Mouse (Mus musculus) monocyte, adult 2 months (primary cell): ENCODE results near the gene Vars.
"Not testable (repeated sequence)": the region's sequence is repeated elsewhere in the genome, so short reads cannot be mapped to it uniquely, and the experiment has no call there.

Source experiments
- DNase-seq, 2 experiments: peaks; one replicate each; pipeline ENCODE4 v3.0.0; 2022; ENCODE audit warnings: low spot score in 2 of 2, low read depth in 1 of 2

Gene Vars

DNA sequence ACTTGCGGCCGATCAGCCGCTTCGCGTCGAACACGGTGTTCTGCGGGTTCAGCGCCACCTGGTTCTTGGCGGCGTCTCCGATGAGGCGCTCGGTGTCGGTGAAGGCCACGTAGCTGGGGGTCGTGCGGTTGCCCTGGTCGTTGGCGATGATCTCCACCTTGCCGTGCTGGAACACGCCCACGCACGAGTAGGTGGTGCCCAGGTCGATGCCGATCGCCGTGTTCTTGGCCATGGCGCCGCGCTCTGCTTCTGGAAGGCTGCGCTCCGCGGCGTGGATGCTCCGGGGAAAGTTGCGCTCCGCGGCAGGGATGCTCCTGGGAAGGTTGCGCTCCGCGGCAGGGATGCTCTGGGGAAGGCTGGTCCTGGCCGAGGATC is 29.1 kb upstream of the Vars start:
- DNase-seq: not testable (repeated sequence)

DNA sequence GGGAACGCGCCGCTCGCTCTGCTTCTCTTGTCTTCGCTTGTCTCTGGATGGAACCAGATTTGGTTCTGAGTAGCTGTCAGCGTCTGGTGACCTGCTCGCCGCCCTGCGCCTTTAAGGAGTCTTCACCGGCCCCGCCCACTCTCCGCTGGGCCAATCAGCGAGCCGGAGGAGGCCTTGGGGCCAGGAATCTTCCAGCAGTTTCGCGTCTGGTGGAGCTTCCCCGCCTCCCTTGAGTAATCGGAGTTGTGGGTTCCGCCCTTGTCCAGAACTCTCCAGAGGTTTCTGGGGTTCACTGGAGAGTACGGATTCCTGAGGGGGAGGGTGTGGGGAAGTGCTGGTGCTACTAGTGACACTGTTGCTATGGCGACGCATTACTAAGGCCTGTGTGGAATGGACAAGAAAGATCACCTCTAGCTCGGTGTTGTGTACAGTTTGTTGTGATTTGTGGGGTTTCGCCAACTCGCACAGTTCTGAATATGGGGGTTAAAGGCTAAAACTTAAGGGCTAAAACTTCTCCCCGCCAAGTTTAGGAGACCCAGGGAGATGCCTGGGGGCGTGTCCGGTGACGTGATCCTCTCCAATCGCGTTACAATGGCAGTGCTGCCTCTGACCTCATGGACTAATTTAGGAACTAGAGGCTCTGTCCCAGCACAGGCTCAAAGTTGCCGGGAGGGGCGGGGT is 28.6 kb upstream of the Vars start, which contains the start of the genes Hspa1a and Hspa1l:
TSS of gene Hspa1a (minus strand) at position 88 of the 681 bp plus-strand sequence.
TSS of gene Hspa1l (plus strand) at position 635 of the 681 bp plus-strand sequence.
- peak; percentile 83 to 84 for DNase-seq

DNA sequence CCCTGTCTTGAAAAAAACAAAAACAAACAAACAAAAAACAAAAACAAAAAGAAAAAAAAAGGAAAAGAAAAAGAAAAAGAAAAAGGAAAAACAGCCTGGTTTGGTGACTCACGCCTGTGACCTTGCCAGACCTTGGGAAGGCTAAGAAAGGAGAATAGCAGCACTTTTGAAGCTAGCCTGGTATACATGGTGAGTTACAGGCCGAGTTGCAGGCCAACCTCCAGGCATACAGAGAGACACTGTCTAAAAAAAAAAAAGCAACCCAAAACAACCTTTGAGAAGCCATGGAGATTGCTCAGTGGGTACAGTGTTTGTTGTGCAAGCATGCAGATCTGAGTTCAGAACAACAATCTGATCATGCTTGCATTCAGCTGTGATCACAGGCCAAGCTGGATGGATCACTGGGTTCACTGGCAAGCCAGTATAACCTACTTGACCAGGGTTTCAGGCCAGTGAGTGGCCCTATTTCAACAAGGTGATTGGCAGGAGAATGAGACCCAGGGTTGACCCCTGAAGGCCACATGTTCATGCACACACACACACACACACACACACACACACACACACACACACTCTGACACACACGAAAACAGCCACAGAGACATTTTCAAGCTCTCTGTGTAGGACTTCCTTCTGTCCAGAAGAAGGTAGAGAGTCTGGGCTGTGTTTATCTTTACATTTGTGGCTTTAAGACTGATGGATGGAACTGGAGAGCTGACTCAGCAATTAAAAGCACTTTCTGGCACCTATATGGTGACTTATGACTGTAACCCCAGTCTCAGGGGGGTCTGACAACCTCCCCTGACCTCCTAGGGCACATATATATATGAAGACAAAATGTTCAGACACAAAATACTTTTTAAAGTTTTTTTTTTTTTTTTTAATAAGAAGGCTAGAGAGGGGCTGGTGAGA is 24.9 kb upstream of the Vars start:
- DNase-seq: no peak

DNA sequence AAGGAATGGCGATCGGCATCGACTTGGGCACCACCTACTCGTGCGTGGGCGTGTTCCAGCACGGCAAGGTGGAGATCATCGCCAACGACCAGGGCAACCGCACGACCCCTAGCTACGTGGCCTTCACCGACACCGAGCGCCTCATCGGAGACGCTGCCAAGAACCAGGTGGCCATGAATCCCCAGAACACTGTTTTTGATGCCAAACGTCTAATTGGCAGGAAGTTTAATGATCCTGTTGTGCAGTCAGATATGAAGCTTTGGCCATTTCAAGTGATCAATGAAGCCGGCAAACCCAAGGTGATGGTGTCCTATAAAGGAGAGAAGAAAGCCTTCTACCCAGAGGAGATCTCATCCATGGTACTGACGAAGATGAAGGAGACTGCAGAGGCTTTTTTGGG is 23.8 kb upstream of the Vars start:
- DNase-seq: no peak

- DNase-seq: no peak
These were observed 22.5 kb upstream of the Vars start for GRCm38 (mm10) chr17:34978239-34978638.

GRCm38 (mm10) chr17:34979631-34980030 is 21.2 kb upstream of the Vars start:
- DNase-seq: no peak

DNA sequence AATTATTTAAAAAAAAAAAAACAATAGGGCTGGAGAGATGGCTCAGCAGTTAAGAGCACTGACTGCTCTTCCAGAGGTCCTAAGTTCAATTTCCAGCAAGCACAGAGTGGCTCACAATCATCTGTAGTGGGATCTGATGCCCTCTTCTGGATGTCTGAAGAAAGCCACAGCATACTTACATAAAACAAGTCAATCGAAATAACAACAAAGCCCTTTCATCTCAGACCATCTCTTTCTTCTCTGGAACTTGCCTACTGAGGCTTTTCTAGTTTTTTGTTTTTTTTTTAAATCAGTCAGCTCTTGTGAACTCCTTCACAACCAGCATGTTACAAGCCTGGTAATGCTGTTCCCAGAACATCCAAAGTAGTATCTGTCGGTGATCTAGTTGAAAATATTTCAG is 20.1 kb upstream of the Vars start:
- no peak for DNase-seq

- peak; percentile 84 to 88 for DNase-seq
These were observed 19.1 kb upstream of the Vars start, which contains the start of gene Lsm2 for GRCm38 (mm10) chr17:34981690-34982180. Gene Lsm2 (plus strand): TSS chr17:34981862.

DNA sequence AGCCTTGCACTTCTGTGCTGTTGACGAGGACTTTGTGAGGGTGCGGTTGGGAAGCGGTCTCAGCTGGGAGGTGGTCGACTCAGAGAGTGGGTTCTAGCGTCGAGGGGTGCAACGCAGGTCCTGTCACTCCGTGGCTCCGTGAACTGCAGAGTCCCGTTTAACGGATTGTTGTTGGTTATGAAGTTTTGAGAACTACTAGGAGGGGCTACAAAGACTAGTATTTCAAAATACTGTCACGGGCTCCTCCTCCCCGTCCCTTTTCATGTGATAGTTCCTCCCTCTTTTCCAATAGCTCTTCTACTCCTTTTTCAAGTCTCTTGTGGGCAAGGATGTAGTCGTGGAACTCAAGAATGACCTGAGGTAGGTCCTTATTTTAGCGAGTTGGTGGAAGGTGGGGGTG is 18.5 kb upstream of the Vars start:
- DNase-seq: no peak

DNA sequence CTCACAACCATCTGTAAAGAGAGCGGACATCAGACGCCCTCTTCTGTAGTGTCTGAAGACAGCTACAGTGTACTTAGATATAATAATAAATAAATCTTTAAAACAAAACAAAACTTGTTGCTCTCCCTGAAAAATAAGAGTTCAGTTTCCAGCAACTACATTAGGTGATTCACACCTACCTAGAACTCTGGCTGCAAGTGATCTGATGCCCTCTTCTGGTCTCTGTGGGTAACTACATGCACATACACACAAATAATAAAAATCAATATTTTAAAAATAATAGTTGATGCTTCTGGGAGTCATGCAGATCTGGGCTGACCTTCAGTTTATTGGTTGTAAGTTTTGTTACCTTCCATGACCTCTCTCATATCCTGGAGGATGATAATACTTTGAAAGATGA is 16.6 kb upstream of the Vars start:
- no peak for DNase-seq

DNA sequence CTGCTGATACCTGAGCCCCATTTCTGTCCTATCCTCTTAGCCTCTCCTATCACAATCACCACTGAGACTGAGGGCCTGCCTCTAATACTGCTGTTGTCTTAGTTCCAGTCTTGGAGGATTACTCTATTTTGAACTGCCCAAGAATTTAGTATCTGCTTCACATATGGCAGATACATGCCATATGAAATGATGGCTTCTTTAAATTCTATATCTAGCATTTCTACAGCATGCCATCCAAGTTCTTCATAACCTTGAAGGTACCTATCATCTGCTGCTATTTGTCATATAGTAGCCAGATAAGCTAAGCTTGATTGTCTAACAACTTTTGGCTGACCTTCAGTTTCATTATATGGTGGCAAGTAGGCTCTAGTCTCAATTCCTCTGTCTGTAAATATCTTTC is 6.0 kb upstream of the Vars start:
- no peak for DNase-seq

DNA sequence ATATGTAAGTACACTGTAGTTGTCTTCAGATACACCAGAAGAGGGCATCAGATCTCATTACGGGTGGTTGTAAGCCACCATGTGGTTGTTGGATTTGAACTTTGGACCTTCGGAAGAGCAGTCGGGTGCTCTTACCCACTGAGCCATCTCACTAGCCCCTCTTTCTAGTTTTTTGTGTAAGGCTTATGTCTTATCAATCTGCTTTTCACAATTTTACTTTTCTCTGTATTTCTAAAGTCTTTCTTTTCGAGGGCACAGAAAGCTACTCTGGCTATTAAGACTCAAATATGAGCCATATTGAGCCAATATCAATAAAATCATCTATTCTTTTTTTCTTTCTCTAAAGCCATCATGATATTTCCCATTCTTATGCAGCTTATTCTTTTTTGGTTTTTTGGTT is 5.6 kb upstream of the Vars start:
- not testable (repeated sequence) for DNase-seq

DNA sequence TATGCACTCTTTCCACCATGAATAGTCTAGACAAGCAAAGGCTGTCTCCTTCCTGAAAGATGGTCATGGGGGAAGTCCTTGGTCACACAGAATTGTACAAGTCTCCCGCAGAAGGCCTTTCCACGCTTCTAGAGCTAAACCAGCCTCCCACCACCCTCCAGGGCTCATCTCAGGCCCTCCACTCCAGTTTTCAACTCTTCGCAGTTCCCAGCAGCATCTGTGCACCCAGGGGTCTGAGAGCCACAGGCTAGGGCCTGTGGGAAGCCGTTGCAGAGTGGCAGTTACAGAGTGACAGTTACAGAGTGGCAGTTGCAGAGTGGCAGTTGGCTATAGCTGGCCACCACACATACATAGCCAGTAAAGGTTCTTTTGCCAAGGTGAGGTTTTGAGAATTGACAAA is 4.9 kb upstream of the Vars start:
- DNase-seq: not testable (repeated sequence)

- no peak for DNase-seq
These were observed 4.2 kb upstream of the Vars start for GRCm38 (mm10) chr17:34996411-34997141.

- DNase-seq: no peak
These were observed 3.7 kb upstream of the Vars start for GRCm38 (mm10) chr17:34997142-34997483.

- DNase-seq: no peak
These were observed 2.0 kb upstream of the Vars start for GRCm38 (mm10) chr17:34998526-34999430.

DNA sequence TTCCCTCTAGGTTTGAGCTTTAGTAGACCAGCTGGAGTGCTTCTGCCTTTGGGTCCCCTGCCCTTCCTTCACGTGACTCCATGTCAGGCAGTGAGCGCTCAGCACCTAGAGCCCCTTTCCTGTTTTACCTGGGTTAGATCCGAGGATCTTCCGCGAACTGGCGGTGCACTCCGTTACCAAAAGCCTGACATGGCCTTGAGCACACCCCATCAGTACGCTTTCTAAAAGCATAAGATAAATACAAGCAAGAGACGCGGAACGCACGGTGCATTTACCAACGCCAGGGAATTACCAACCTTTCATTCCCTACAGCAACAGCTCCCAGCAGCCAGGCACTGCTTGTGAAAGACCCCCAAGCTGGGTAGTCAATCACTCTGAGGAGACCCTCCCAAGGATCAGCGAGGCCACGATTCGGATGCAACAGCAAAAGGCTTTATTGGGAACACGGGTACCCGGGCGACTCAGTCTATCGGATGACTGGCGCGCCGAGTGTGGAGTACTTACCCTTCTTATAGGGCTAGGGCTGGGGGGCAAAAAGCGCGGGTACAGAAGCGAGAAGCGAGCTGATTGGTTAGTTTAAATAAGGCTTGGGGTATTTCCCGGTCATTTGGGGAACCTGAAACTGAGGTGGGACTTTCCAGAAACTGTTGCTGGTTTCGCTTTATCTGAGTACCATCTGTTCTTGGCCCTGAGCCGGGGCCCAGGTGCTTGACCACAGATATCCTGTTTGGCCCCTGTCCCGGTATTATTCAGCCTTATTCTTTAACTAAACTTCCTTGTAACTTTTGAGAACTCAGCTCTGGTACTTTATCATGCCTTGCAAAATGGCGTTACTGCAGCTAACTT is 693 bp upstream of the Vars start:
- DNase-seq: not testable (repeated sequence)

- no peak for DNase-seq
These were observed 815 bp downstream of the Vars start for GRCm38 (mm10) chr17:35001452-35002152.
